Mouse (Mus musculus) forebrain, embryonic 15.5 days (tissue): ENCODE results near the gene Copa. TPM values are rescaled to one million over a fixed set of nuclear protein-coding genes. Genes with fewer than 3 reads are reported as not detected.

ENCODE experiments used
- ATAC-seq: fragments of 200-750 bp; cut with Nextera tagmentation; replicated peaks from 2 replicates; pipeline ENCODE4 v1.8.0; 2017; ENCODE audit warnings: mild to moderate bottlenecking, moderate TSS enrichment, moderate library complexity
- H3K27ac ChIP-seq: fragments of 300-500 bp; sonication (generic); replicated peaks from 2 replicates; pipeline ENCODE4 v1.5.1; 2015; ENCODE audit warnings: mild to moderate bottlenecking, inconsistent platforms
- H3K27me3 ChIP-seq: fragments of 300-500 bp; sonication (generic); 2 replicates; pipeline ENCODE4 v1.6.1; 2015; ENCODE audit warnings: inconsistent platforms
- H3K36me3 ChIP-seq: fragments of 300-500 bp; sonication (generic); 2 replicates; pipeline ENCODE4 v1.6.1; 2015; ENCODE audit warnings: mild to moderate bottlenecking, inconsistent platforms
- H3K4me1 ChIP-seq: fragments of 300-500 bp; sonication (generic); 2 replicates; pipeline ENCODE4 v1.6.1; 2015; ENCODE audit warnings: inconsistent platforms
- H3K4me2 ChIP-seq: fragments of 300-500 bp; sonication (generic); replicated peaks from 2 replicates; pipeline ENCODE4 v1.6.1; 2015; ENCODE audit warnings: mild to moderate bottlenecking, inconsistent platforms
- H3K4me3 ChIP-seq: fragments of 300-500 bp; sonication (generic); 2 replicates; pipeline ENCODE4 v1.5.1; 2015; ENCODE audit warnings: mild to moderate bottlenecking, inconsistent platforms
- H3K9ac ChIP-seq: fragments of 300-500 bp; sonication (generic); replicated peaks from 2 replicates; pipeline ENCODE4 v1.6.1; 2015; ENCODE audit warnings: mild to moderate bottlenecking, inconsistent platforms
- H3K9me3 ChIP-seq: fragments of 300-500 bp; sonication (generic); 2 replicates; pipeline ENCODE4 v1.6.1; 2016; ENCODE audit warnings: inconsistent platforms
- WGBS: fragments of 180-500 bp; shearing (Covaris S2); methylation state at CpG from one replicate; pipeline ENCODE4 v1.1.7; 2015; ENCODE audit warnings: mixed read lengths; 5-methylcytosine and 5-hydroxymethylcytosine counted together
- polyA plus RNA-seq: library from polyadenylated mRNA; unstranded; fragments of >200 nt; fragmentation: Nextera tagmentation; extraction: Ambion mirVana; gene quantifications from 2 replicates; pipeline ENCODE4 v1.2.1, GENCODE M21; 2015

Gene Copa
- polyA plus RNA-seq, 1 experiment from 2014 or later: 207 TPM

DNA sequence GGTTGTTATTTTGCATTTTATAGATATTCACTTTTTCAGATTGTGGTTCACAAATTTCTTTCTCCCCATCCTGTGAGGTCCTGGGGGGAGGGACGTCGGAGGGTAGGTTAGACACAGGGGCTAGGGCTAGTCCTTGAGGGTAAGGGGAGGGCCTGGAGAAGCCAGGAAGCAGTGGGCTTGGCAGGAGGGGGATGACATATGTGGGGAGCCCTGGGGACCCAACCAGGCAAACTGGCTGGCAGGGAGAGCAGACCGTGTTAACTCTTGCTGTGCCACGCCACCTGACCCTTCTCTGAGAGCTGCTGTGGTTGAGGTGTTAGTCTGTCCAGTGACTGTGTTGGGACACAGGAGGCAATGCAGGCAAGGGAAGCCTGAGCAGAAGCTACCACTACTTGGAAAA is 21.7 kb upstream of the Copa start:
- no peak overlapping the region for H3K4me2 ChIP-seq
- H3K9ac ChIP-seq: no peak overlapping the region

DNA sequence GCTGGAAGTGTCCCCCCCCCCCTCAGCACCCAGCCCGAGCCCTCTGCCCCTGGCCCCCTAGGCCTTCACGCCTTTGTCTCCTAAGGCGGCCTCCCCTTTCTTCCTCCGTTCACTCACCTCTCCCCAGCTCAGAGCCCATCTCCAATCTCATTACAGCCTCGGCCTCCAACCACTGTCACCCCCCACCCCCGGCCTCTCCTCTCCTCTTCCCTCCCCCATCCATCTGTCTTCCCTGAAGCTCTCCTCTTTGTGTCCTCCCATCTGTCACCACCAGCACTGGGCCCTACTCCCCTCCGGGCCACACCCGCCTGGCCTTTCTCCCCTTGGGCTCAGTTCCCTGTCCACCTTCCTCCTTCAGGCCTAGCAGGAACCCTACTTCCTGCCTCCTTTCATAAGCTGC is 21.1 kb upstream of the Copa start:
- peak overlapping the region; percentile 63 for H3K27ac ChIP-seq
- ATAC-seq: peak; percentile 13; the same call in 1 of the 2 replicates
- peaks cover 16% of the 10 kb centered on the region for H3K36me3 ChIP-seq
- no peaks in the 10 kb centered on the region for H3K9me3 ChIP-seq
- no peak overlapping the region for H3K4me3 ChIP-seq
- no peak overlapping the region for H3K4me2 ChIP-seq
- no peak overlapping the region for H3K9ac ChIP-seq
- H3K27me3 ChIP-seq: no peaks in the 10 kb centered on the region
- WGBS: 23% methylated on average over 8 of the region's 8 CpGs
- H3K4me1 ChIP-seq: peaks cover 55% of the 10 kb centered on the region

More for the DNA sequence above, 21.7 kb upstream of the Copa start:
- ATAC-seq: peak; percentile 33; the same call in 1 of the 2 replicates
- Histone ChIP-seq H3K4me3 (no peak overlapping the region), H3K4me1 (peaks cover 57% of the 10 kb centered on the region), H3K27me3 (no peaks in the 10 kb centered on the region), H3K27ac (peak overlapping the region; percentile 63), H3K36me3 (peaks cover 12% of the 10 kb centered on the region; the same call in 1 of the 2 replicates), H3K9me3 (no peaks in the 10 kb centered on the region)
- 34% methylated on average over 4 of the region's 4 CpGs for WGBS

DNA sequence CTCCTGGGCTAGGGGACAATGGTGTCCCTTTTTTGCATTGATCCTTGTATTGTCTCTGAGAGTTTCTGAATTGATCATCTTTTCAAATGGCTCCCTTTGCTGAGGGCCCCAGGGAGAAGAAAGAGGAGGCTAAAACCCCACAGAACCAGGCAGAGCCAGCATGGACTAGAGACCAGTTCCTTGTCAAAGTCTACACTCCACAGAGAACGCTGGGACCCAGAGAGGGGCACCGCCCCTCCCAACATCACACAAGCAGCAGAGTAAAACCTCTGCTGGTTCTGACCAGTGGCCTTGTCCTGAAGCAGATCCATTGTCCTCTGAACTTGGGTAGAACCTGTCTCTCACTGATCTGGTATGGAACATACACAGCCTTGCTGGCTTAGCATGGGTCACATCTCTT is 20.2 kb upstream of the Copa start:
- Histone ChIP-seq H3K4me3 (no peak overlapping the region), H3K27me3 (no peaks in the 10 kb centered on the region), H3K9me3 (no peaks in the 10 kb centered on the region), H3K4me2 (no peak overlapping the region), H3K27ac (no peak overlapping the region), H3K4me1 (peaks cover 46% of the 10 kb centered on the region), H3K9ac (no peak overlapping the region), H3K36me3 (peaks cover 25% of the 10 kb centered on the region)
- no peak for ATAC-seq
- WGBS: 78% methylated on average over 2 of the region's 2 CpGs

DNA sequence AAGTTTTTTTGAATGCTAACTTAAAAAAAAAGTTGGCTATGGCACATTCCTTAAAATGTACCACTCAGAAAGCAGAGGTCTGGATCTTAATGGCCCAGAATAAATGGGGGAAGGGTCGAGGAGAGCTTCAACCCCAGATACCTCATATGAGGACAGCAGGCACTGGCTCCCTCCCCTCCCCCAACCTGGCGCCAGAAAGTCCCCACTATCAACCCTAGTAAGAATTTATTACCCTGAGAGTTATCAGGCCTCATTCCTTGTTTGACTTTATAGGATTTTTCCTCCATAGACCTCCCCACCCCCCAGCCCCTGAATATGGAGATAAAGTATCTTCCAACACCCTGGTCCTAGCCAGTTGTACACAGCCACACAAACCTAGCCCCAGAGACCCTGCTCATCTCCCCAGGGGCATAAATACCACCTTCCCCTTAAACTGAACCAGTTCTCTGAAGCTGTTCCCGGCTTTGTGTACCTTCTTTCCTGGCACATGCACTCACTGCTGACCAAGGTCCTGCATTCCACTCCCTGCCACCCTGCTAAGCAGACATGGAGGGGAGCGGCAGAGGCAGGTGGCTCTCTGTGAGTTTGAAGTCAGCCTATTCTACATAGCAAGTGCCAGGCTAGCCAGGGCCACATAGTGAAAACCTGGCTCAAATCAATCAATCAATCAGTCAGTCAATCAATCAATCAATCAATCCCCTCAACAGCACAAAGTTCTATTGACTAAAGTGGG is 18.9 kb upstream of the Copa start:
- no peaks in the 10 kb centered on the region for H3K27me3 ChIP-seq
- 62% methylated on average over 4 of the region's 4 CpGs for WGBS
- H3K36me3 ChIP-seq: peaks cover 39% of the 10 kb centered on the region
- peaks cover 32% of the 10 kb centered on the region for H3K4me1 ChIP-seq
- no peaks in the 10 kb centered on the region for H3K9me3 ChIP-seq
- no peak overlapping the region for H3K4me2 ChIP-seq
- no peak overlapping the region for H3K4me3 ChIP-seq
- H3K27ac ChIP-seq: no peak overlapping the region
- no peak for ATAC-seq
- H3K9ac ChIP-seq: no peak overlapping the region

DNA sequence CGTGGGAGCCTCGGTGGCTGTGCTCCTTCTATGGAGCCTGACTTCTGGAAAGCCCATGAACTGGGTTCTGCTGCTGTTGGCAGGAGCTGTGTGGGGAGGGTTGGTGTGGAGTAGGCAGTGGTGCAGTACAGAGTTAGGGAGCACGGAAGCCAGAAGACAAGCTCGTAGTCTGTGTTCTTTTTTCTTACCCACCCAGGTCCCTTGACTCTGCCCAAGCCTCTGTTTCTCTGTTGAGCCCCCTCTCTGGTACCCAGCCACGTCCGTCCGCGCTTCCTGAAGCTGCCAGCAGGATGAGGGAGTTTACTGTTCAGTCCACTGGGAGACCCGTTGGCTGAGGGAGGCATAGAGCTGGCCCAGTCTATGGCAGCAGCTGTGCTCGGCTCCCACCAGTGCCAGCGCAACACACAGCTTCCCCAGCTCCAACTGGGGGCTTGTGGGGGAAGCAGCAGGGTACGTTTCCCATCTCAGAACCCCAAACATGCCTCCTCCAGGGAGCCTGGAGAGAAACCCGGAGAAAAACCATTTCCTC is 17.7 kb upstream of the Copa start:
- H3K27me3 ChIP-seq: no peaks in the 10 kb centered on the region
- peak; percentile 53 for ATAC-seq
- H3K4me1 ChIP-seq: peaks cover 22% of the 10 kb centered on the region
- peak overlapping the region; percentile 49 for H3K27ac ChIP-seq
- H3K4me3 ChIP-seq: no peak overlapping the region
- no peaks in the 10 kb centered on the region for H3K9me3 ChIP-seq
- no peak overlapping the region for H3K9ac ChIP-seq
- whole genome bisulfite sequencing: 63% methylated on average over 13 of the region's 13 CpGs
- H3K4me2 ChIP-seq: no peak overlapping the region
- peaks cover 51% of the 10 kb centered on the region for H3K36me3 ChIP-seq

DNA sequence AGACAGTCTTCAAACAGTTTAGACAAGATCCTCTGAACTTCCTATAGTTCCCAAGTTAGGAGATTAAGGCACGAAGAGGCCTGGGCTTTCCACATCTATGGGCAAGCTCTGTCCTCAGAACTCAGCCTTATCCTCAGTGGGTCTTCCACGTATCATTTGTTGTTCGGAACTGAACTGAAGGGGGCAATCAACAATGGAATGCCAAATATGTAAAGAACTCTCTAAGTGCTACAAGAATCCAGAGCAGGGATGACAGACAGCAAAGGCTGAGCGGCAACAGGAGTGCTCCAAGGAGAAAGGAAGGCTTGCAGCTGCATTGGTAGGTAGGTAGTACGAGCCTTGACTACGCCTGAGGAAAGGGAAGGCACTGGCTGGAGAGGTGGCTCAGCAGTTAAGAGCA is 12.1 kb upstream of the Copa start:
- 86% methylated on average over 6 of the region's 6 CpGs for WGBS
- H3K27ac ChIP-seq: no peak overlapping the region
- H3K4me1 ChIP-seq: peaks cover 7% of the 10 kb centered on the region; the same call in 1 of the 2 replicates
- no peaks in the 10 kb centered on the region for H3K27me3 ChIP-seq
- peaks cover 98% of the 10 kb centered on the region for H3K36me3 ChIP-seq
- H3K4me3 ChIP-seq: no peak overlapping the region
- H3K9ac ChIP-seq: no peak overlapping the region
- no peaks in the 10 kb centered on the region for H3K9me3 ChIP-seq
- H3K4me2 ChIP-seq: no peak overlapping the region
- no peak for ATAC-seq

DNA sequence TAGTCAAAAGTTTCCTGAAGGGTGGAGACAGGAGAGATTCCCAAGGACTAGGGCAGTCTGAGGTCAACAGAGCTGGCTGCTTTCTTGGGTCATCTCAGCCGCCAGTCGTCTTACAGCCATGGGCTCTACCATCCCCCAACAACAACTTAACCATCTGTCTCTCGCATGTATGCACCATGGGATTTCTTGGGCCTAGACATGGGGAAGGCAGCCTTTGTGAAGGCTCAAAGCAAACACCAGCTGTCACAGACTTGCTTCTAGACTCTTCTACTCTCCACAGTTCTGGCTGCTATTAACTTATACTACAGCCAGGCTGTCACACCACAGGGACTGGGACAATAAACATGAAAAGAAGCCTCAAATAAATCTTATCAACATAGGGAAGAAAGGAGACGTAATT is 10.8 kb upstream of the Copa start:
- 51% methylated on average over 4 of the region's 4 CpGs for WGBS

DNA sequence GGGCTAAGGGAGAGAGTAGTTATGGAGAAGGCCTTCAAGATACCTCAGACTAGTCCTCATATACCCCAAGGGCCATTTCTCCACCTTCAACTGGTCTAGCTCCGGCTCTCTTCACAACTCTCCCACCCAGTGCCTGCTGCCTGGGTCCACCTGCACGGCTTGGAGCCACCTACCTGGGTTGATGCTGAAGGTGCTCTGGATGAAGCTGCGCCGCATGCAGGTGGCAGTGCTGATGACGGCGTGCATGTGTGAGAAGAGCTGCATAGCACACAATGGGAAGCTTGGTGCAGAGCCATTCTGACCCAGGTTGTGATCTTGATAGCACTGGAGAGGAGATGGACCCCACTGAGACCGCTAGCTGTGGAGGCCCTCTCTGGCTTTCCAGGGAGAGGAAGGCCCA is 9.7 kb upstream of the Copa start:
- H3K9me3 ChIP-seq: no peaks in the 10 kb centered on the region
- H3K36me3 ChIP-seq: peaks cover 95% of the 10 kb centered on the region
- H3K9ac ChIP-seq: no peak overlapping the region
- H3K4me2 ChIP-seq: no peak overlapping the region
- peaks cover 7% of the 10 kb centered on the region; the same call in 1 of the 2 replicates for H3K4me1 ChIP-seq
- H3K27me3 ChIP-seq: no peaks in the 10 kb centered on the region
- no peak overlapping the region for H3K4me3 ChIP-seq
- no peak for ATAC-seq
- WGBS: 96% methylated on average over 7 of the region's 7 CpGs
- peak overlapping the region; percentile 60; the same call in 1 of the 2 replicates for H3K27ac ChIP-seq

More for the DNA sequence above, 10.8 kb upstream of the Copa start:
- peaks cover 98% of the 10 kb centered on the region for H3K36me3 ChIP-seq
- no peaks in the 10 kb centered on the region for H3K27me3 ChIP-seq
- no peaks in the 10 kb centered on the region for H3K9me3 ChIP-seq
- H3K27ac ChIP-seq: peak overlapping the region; percentile 60
- ATAC-seq: peak; percentile 76
- no peak overlapping the region for H3K9ac ChIP-seq
- H3K4me3 ChIP-seq: no peak overlapping the region
- no peak overlapping the region for H3K4me2 ChIP-seq
- peaks cover 7% of the 10 kb centered on the region; the same call in 1 of the 2 replicates for H3K4me1 ChIP-seq

DNA sequence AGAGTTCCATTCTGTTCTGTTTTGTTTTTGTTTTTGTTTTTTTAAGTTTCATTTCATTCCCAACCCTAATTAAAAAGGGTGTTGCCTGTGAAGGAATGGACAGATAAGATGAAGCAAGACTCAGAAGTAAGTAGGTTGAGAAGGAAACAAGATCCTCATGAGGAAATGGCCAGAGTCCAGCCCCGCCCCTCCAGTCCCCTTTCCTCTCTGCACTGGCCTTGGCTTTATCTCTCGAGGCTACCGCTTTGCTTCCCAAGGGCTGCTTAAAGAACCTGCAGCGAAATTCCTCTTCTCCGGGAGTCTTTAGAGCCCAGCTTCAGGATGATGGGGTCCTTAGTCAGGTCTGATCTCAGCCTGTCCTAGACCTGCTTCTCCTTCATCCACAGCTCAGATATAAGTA is 4.3 kb upstream of the Copa start:
- no peak for ATAC-seq
- H3K4me3 ChIP-seq: no peak overlapping the region
- peaks cover 66% of the 10 kb centered on the region for H3K36me3 ChIP-seq
- H3K9ac ChIP-seq: no peak overlapping the region
- H3K4me2 ChIP-seq: no peak overlapping the region
- peaks cover 9% of the 10 kb centered on the region for H3K4me1 ChIP-seq
- H3K9me3 ChIP-seq: no peaks in the 10 kb centered on the region
- no peak overlapping the region for H3K27ac ChIP-seq
- no peaks in the 10 kb centered on the region for H3K27me3 ChIP-seq
- 75% methylated on average over 5 of the region's 5 CpGs for WGBS

DNA sequence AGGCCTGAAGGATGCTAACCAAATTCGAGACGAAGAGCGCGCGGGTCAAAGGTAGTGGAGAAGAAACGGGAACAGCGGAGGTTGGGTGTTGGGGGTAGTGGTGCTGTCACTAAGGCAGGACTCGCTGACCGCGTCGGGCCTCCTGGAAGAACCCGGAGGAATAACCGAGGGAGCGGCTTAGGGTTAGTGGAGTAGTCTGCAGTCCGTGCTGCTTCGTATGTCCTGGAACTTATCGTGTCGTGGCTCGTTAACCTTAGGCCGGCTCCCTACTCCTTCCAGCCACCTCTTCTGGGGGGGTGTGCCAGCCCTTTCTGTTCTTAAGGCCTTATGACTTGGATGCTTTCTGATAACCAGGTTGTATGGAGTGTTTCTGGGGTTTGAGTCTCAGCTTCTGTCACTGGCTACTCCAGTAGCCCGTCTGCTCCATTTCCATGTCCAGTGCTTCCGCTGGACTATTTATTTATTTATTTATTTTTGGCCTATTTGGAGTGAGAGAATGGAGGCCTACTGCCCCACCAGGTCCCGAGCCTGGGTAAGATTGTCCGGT is 643 bp downstream of the Copa start:
- H3K9me3 ChIP-seq: no peaks in the 10 kb centered on the region
- H3K9ac ChIP-seq: peak overlapping the region; percentile 90
- peak overlapping the region; percentile 61 for H3K4me2 ChIP-seq
- 2% methylated on average over 24 of the region's 24 CpGs for WGBS
- H3K27ac ChIP-seq: peak overlapping the region; percentile 86
- H3K4me1 ChIP-seq: peaks cover 33% of the 10 kb centered on the region
- H3K4me3 ChIP-seq: peak overlapping the region; percentile 94
- H3K36me3 ChIP-seq: peaks cover 23% of the 10 kb centered on the region
- H3K27me3 ChIP-seq: no peaks in the 10 kb centered on the region
- peak; percentile 85 for ATAC-seq

DNA sequence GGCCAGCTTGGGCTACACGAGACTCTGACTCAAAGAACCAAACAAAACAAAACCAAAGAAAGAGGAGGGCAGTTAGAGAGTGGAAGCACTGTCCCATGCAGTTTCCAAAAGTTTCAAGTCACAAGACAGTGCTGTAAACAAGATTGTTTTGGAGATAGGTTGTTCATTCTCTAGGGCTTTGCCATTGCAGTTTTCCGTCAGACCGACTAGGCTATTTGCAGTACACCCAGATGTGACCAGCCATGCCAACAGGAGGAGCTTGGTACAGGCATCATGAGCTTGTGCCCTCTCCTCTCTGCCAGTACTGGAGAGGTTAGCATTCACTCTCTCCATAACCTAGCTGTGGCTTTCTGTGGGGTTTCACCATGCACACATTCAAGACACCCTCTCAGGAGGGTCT is 11.2 kb downstream of the Copa start:
- Histone ChIP-seq H3K4me3 (no peak overlapping the region), H3K27ac (no peak overlapping the region), H3K4me1 (no peaks in the 10 kb centered on the region), H3K4me2 (no peak overlapping the region), H3K36me3 (peaks cover 84% of the 10 kb centered on the region), H3K9ac (no peak overlapping the region), H3K27me3 (no peaks in the 10 kb centered on the region), H3K9me3 (no peaks in the 10 kb centered on the region)
- ATAC-seq: no peak
- 74% methylated on average over 3 of the region's 3 CpGs for WGBS

DNA sequence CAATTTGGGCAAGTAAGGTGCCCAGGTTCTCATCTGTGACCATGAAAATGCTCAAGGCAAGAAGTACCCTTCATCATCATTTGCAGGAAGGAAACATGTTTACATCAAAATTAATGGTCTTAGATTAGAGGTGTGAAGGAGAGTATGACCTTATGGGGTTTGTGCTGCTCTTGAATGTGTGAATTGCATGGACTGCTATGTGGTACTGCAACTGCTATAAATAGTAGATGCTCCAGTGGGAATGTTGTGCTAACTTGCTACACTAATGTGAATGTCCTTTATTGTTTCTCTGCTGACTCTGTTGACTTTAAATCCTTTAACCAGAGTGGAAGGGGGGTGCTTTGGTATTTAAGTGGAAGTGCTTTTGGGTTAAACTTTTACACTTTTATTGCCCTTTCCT is 12.0 kb downstream of the Copa start:
- Histone ChIP-seq H3K4me1 (no peaks in the 10 kb centered on the region), H3K4me3 (no peak overlapping the region), H3K9ac (no peak overlapping the region), H3K4me2 (no peak overlapping the region), H3K9me3 (no peaks in the 10 kb centered on the region), H3K27ac (no peak overlapping the region), H3K36me3 (peaks cover 80% of the 10 kb centered on the region), H3K27me3 (no peaks in the 10 kb centered on the region)
- ATAC-seq: no peak
